Mouse (Mus musculus) megakaryocyte-erythroid progenitor cell, adult 5-6 weeks (primary cell): ENCODE measurements around the gene Cdkn2d. TPM values are rescaled to one million over a fixed set of nuclear protein-coding genes. Genes with fewer than 3 reads are reported as not detected.
"Not testable (repeated sequence)": the region's sequence is repeated elsewhere in the genome, so short reads cannot be mapped to it uniquely, and the experiment has no call there.

Source experiments
- ATAC-seq: replicated peaks from 2 replicates; pipeline ENCODE4 v1.8.0; 2016; ENCODE audit warnings: mild to moderate bottlenecking, inconsistent platforms; ENCODE audit not compliant: severe bottlenecking, poor library complexity, low FRiP score, low TSS enrichment
- total RNA-seq, 2 experiments: library from RNA; stranded (forward) in 1 of 2; stranded (reverse) in 1 of 2; fragments of 200-1000, 215-1000 nt in 1 of 2; fragments of >200 nt in 1 of 2; fragmentation: Nextera tagmentation in 1 of 2; gene quantifications; 2 replicates each; pipeline ENCODE4 v1.2.3; 2014 to 2017

The Cdkn2d gene
- total RNA-seq, 2 experiments from 2014 or later: 7.4 to 8.5 TPM

DNA sequence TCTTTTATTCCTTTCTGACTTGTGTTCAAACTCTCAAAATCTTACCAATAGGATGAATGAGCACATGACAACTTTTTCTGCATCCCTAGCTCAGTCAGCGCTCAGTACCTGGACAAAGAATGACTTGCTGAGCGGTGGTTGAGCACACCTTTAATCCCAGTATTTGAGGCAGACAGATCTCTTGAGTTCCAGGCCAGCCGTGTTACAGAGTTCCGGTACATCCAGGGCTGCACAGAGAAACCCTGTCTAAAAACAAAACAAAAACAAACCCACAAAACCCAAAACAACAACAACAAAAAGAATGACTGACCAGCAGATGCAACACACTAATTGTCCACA is 29.0 kb upstream of the Cdkn2d start:
- no peak for ATAC-seq

DNA sequence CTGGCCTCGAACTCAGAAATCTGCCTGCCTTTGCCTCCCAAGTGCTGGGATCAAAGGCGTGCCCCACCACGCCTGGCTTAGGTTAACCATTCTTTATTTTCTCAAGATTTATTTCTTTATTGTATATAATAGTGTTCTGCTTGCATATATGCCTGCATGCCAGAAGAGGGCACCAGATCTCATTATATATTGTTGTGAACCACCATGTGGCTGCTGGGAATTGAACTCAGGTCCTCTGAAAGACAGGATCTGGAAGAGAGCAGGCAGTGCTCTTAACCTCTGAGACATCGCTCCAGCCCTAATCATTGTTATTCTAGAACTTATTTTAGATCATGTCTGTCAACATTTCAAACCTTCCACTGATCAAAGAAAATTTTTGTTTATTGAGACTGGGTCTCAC is 28.3 kb upstream of the Cdkn2d start:
- no peak for ATAC-seq

GRCm38 (mm10) chr9:21318792-21319191 is 27.6 kb upstream of the Cdkn2d start:
- no peak for ATAC-seq

DNA sequence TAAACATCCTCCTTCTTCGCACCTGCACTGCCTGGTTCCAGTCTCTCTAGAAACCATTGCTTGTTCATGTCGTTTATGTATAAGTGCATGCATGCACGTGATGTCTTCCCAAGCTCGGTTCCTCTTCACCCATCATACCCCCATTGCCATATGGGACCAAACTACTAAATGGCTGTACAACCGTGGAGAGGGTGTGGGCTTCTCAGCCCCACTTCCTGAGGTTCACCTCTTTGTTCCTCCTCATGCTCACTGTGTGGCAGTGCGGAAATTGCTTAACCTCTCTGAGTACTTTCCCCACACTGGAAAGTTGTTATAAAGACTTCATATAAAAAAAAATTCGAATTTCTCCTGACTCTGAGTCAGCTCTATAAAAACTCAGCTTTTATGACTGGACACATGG is 25.5 kb upstream of the Cdkn2d start:
- no peak for ATAC-seq

GRCm38 (mm10) chr9:21315421-21315820 is 24.2 kb upstream of the Cdkn2d start:
- no peak for ATAC-seq

DNA sequence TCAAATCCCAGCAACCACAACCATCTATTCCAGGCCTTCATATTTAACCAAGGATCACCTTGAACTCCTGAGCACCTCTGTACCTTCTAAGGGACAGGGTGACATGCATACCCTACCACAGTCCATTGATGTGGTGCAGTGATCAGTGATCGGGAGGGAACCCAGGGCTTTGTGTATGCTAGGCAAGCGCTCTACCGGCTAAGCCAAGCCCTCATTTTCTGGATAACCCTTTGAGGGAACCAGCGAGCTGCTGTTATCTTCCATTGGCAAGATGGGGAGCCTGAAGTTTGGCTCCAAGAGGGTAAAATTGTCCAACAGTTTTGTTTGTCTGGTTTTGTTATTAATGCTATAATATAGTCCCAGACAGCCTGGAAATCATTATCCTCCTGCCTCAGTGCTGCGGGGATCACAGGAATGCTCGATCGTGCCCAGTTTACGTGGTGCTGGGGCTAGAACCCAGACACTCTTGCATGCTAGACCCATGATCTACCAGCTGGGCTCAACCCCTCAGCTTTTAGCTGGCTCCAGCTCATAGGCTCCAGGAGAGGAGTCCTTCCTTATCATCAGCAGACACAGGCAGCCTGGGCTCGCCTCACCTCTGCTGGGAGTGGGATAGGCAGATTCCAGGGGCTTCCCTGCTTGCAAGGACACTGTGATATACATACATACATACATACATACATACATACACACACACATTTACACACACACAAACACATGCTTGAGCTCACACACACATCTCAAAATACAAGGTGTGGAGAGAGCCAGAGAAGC is 23.3 kb upstream of the Cdkn2d start:
- ATAC-seq: peak; percentile 71

- ATAC-seq: peak; percentile 94
Observed at GRCm38 (mm10) chr9:21313394-21313793, 22.2 kb upstream of the Cdkn2d start.

DNA sequence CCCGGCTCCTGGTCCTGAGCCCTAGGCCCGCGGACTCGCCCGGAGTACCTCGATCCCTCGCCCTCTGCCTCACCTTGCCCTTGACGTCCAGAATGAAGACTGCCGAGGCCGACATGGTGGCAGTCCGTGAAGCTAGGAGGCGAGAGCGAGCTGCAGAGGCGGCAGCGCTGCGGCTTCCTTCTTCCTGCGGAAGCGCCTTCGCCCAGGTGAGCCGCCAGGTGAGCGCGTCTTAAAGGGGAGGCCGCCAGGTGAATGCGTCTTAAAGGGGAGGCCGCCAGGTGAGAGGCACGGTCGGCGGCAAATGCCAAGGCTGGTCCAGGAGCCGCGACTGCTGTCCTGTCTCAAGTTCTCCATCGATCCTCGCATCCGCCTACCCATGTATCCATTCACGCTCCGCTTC is 20.9 kb upstream of the Cdkn2d start, which contains the start of gene Ap1m2:
Gene Ap1m2, minus strand, starts transcription at position 204 of the 400 bp plus-strand sequence.
- ATAC-seq: no peak

DNA sequence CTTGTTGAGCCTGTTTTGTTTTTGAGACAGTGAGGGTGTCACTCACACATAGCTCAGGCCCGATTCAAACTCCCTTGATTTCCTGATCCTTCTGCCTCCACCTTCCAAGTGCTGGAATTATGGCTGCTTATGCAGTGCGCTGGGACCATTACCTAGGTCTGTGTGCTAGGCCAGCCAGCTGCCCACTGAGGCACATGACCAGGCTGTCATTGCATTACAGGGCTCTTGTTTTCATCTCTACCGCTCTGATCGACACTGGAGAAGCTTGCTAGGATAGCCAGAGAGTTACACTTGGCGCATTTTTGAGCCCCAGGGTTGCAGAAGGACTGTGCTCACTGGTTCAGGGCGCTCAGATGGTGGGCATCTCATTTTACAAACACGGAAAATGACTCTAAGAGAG is 20.5 kb upstream of the Cdkn2d start:
- ATAC-seq: no peak

GRCm38 (mm10) chr9:21309150-21309741 is 18.0 kb upstream of the Cdkn2d start:
- ATAC-seq: peak; percentile 83

GRCm38 (mm10) chr9:21305065-21305464 is 13.9 kb upstream of the Cdkn2d start:
- no peak for ATAC-seq

- no peak for ATAC-seq
Observed at GRCm38 (mm10) chr9:21299014-21299413, 7.8 kb upstream of the Cdkn2d start.

- ATAC-seq: no peak
Observed at GRCm38 (mm10) chr9:21292271-21292670, 1.1 kb upstream of the Cdkn2d start.

- ATAC-seq: not testable (repeated sequence)
Observed at GRCm38 (mm10) chr9:21291868-21292267, 661 bp upstream of the Cdkn2d start.

DNA sequence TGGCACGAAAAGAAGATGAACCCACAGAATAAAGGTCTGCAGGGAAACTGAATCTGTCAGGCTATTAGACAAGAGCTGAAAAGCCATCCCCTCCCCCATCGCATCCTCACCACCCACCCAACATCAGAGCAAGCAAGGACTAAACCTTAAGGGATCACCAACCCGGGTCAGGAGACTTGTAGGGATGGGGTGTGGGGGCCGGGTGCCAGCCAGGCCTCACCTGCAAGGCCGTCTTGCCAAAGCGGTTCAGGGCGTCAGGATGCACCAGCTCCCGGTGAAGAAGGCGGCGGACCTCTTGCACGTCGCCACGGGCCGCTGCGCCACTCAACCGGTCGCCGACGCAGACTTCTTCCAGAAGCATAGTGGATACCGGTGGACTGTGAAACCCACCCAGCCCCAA is 618 bp downstream of the Cdkn2d start:
- ATAC-seq: peak; percentile 2; the same call in 1 of the 2 replicates

DNA sequence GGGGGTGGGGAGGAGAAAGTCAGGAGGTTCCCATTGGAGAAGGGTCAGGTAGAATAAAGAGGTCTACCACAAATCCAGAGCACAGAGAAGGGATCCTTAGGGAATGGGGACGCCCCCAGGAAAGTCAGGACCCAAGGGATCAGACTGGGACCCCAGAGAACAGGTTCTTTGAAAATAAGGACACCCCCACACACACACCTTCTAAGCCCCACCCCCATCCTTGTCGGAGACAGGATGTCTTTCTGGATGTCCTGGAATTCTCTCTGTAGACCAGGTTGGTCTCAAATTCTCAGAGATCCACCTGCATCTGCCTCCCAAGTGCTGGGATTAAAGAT is 1.9 kb downstream of the Cdkn2d start:
- ATAC-seq: no peak

DNA sequence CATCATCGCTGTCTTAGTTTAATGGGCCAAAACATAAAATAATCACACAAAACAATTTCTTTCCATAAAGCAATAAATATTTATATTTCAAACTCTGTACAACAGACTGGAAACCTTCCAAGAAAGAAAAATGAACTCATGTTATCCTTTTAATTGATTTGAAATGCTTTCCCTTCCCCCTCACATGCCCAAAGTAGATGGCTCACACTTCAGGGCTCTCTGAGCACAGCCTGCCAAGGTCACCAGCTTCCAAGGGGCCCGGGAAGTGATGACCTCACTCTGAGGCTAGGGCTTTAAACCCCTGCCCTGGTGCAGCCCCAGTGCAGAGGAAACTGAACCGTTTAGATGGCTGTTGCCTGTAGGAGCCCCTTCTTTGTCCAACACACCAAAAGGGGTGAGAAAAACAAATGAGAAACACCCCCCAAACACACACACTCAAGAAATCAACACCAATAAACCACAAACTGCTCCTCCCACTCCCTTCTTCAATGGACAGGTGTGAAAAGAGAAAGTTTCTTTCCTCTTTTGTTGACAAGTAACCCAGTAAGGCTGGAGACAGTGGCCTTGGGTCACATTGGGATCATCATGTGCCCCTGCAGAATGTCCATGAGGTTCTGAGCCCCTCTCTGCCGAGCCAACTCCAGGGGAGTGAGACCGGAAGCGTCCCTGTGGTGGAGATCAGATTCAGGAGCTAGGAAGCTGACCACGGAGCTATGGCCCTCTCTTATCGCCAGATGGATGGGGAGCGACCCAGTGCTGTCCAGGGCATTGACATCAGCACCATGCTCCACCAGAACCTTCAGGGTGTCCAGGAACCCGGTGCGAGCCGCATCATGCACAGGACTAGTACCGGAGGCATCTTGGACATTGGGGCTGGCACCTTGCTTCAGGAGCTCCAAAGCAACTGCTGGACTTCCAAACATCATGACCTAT is 2.5 kb downstream of the Cdkn2d start:
- ATAC-seq: no peak

DNA sequence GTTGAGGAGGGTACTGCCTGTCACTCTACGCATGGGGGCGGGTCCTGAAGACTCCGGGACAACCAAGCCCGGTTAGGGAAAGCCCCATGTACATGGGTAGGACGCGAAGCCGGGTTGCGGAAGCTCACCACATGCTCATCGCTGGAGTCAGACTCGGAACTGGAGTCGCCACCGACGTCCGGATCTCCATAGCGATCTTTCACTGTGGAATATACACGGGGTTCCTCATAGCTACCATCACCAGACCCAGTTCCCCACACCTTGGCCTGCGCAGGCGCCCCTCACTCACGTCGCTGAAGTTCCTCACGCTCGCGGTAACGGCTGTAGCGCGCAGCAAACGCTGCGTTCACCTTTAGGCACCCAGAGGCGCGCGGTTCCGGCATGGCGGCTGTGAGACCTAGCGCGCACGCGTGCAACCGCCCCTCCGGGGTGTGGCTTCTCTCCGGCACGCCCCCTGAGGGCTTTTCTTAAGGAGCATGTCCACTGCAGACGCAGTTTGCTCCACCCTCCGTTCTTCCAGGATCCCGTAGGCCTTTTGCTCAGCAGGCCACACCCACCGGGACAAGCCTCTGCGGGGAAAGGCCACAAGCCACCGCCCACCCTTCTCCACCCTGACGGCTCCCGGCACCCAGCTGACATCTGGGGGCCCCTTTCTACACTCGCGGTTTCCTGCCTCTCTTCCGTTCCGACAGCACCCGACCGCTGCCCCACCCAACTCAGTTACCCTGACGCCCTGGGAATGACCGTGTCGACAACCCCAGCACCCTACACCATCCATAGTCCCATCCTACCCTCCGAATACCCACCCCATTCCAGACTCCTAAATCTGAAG is 3.4 kb downstream of the Cdkn2d start, which contains the start of gene Kri1:
Gene Kri1, minus strand, starts transcription at position 399 of the 832 bp plus-strand sequence.
- peak; percentile 75 for ATAC-seq

GRCm38 (mm10) chr9:21286753-21287152 is 4.5 kb downstream of the Cdkn2d start:
- peak; percentile 14; the same call in 1 of the 2 replicates for ATAC-seq
